Mouse (Mus musculus) central nervous system, embryonic 11.5 days (tissue): ENCODE measurements around the gene Gabrd. TPM values are rescaled to one million over a fixed set of nuclear protein-coding genes. Genes with fewer than 3 reads are reported as not detected.

Experiments
- polyA plus RNA-seq: library from polyadenylated mRNA; depleted of rRNA; stranded (reverse); fragments of >200 nt; gene quantifications from 2 replicates; pipeline ENCODE4 v1.2.3, GENCODE M21; 2012; rRNA removed

Gene Gabrd
- polyA plus RNA-seq = 0.05 TPM in 1 of 2 replicates, not detected in the other

DNA sequence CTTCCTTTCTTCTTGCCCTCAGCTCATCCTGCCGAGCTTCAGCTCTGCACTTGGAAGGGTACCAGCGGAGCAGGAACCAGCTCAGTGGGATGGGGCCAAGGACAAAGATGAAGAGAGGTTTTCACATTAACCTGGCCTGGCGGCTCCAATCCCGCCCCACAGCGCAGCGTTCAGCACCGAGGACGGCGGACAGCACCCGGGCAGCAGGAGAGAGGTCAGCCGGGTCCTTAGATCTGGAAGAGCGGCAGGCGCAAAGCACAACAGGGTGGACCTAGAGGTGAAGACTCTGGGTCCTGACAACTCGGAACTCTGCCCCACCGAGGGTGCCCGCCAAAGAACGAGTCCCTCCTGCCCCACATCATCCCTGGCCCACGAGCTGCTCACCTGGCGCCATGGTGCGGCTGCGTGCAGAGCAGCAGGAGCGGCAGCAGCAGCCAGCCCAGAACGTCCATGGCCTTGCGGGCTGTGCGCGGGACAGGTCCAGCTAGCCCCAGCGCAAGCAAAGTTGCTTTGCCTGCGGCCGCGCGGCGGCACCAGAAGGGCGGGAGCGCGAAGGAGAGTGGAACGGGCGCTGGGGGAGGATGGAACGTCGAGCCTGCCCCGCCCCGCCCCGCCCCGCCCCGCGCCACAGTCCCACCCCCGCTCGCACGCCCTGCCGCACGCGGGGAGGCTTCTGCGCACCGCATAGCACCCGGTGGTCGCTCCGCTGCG lies at the start of gene Gabrd:
Gabrd (minus strand) TSS at position 602 of the 711 bp plus-strand sequence.

DNA sequence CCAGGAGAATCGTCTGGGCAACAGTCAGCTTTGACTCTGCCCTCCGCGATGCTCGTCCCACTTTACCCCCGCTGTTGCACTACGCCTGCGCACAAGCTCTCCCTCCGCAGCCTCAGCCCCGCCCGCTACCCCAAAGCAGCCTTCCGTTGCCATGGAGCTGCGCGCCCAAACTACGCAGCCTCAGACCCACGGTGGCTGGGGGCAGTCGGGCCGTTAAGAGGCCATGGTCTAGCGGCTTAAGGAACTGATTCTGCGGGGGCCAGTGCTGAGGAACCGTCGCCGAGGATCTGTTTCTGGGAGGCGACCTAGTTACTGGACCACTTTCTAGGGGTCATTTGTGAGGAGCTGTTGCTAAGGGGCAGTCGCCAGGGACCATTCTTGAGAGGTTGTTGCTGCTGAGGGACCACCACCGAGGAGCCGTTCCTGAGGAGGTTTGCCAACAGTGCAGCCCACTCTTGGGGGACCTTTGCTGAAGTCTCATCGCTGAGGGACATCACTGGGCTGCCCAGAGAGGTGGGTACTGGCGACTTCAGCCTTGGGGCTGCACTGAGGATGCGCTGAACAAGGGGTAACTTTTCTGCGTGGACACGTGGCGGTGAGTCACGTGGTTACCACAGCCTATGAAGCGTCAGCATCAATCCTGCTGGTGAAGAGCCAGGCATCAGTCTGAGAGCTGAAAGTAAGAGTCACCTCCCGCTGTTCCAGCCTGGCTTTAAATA lies 11.3 kb upstream of the Gabrd start, which contains the start of gene Cfap74:
Cfap74 (plus strand) TSS at position 133 of the 719 bp plus-strand sequence.

DNA sequence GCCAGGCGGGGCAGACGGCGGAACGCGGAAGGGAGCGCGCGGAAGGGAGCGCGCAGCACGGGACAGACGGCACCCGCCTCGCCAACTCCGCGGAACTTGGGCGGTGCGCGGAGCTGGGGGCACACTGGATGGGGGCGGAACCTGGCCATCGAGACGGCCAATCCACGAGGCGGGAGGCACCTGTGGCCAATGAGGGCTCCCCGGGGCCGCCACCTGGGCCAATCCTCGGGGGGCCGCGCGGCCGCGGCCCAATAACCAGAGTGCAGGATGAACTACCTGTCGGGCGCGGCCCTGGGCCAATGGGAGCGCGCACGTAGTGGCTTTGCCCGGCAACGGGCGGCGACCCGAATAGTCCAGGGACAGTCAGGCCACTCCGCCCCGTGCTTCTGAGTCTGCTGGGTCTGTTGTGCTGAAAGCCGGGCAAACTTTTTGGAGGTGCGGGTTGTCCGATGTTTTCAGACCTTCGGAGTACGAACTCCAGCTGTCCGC lies 36.6 kb downstream of the Gabrd start, which contains the start of gene Prkcz:
Prkcz (minus strand) TSS at position 59 of the 489 bp plus-strand sequence.

Other genes starting within 250 kb of the Gabrd start
- gene Ski, start 175.5 kb downstream of the Gabrd start, polyA plus RNA-seq = 32.9 and 40.2 TPM in 2 replicates
- 69.8 and 101 TPM in 2 replicates for gene Faap20, start 148.3 kb downstream of the Gabrd start, polyA plus RNA-seq
- gene Prkcz, start 36.8 kb downstream of the Gabrd start, polyA plus RNA-seq = 13.8 and 16.3 TPM in 2 replicates
- gene Cfap74, start 11.1 kb upstream of the Gabrd start, polyA plus RNA-seq = 6.2 and 9.2 TPM in 2 replicates
- gene Tmem52, start 71.0 kb upstream of the Gabrd start, polyA plus RNA-seq = 0.14 TPM in 1 of 2 replicates, not detected in the other
- gene Gnb1, start 93.2 kb upstream of the Gabrd start, polyA plus RNA-seq = 415 and 660 TPM in 2 replicates
- 64.9 and 76.5 TPM in 2 replicates for gene Nadk, start 164.3 kb upstream of the Gabrd start, polyA plus RNA-seq
- 13.2 and 19.4 TPM in 2 replicates for gene Slc35e2, start 203.3 kb upstream of the Gabrd start, polyA plus RNA-seq
- 71.0 and 114 TPM in 2 replicates for gene Cdk11b, start 226.7 kb upstream of the Gabrd start, polyA plus RNA-seq
- not detected in 2 replicates for gene Gm10563, start 247.3 kb upstream of the Gabrd start, polyA plus RNA-seq